Mouse (Mus musculus): ENCODE data around the gene Gm47995. TPM values are rescaled to one million over a fixed set of nuclear protein-coding genes. Genes with fewer than 3 reads are reported as not detected.
"Not testable (repeated sequence)": the region's sequence is repeated elsewhere in the genome, so short reads cannot be mapped to it uniquely, and the experiment has no call there.

The Gm47995 gene
- total RNA-seq, 2 experiments from 2014 or later, result not detected

- intact Hi-C loops (cut with DNase I); DNase-seq (ENCODE audit: low spot score): not testable (repeated sequence)
Measured at GRCm38 (mm10) chr1:151182266-151182665, 16.0 kb upstream of the Gm47995 start, which contains the start of gene Gm47985. Gm47985 (plus strand) TSS chr1:151182537.

GRCm38 (mm10) chr1:151186186-151186585 is 12.1 kb upstream of the Gm47995 start:
- DNase-seq (ENCODE audit: low spot score); intact Hi-C loops (cut with DNase I): not testable (repeated sequence)

GRCm38 (mm10) chr1:151186879-151187424 is 11.3 kb upstream of the Gm47995 start:
- intact Hi-C loops (cut with DNase I), result not testable (repeated sequence)

GRCm38 (mm10) chr1:151188469-151188868 is 9.8 kb upstream of the Gm47995 start:
- DNase-seq (ENCODE audit: low spot score), result no peak
- intact Hi-C loops (cut with DNase I), result no loop called here

More at GRCm38 (mm10) chr1:151186879-151187424, 11.3 kb upstream of the Gm47995 start:
- not testable (repeated sequence) for DNase-seq (ENCODE audit: low spot score)

- intact Hi-C loops (cut with DNase I); DNase-seq (ENCODE audit: low spot score): not testable (repeated sequence)
Measured at GRCm38 (mm10) chr1:151192075-151192474, 6.2 kb upstream of the Gm47995 start, which contains the start of gene Gm8947. Gm8947 (plus strand) TSS chr1:151192376.

GRCm38 (mm10) chr1:151192739-151193138 is 5.5 kb upstream of the Gm47995 start:
- DNase-seq (ENCODE audit: low spot score); intact Hi-C loops (cut with DNase I): not testable (repeated sequence)

- intact Hi-C loops (cut with DNase I); DNase-seq (ENCODE audit: low spot score): not testable (repeated sequence)
Measured at GRCm38 (mm10) chr1:151195986-151196385, 2.3 kb upstream of the Gm47995 start.

GRCm38 (mm10) chr1:151196690-151197089 is 1.6 kb upstream of the Gm47995 start:
- DNase-seq (ENCODE audit: low spot score); intact Hi-C loops (cut with DNase I): not testable (repeated sequence)

GRCm38 (mm10) chr1:151200620-151201019 is 2.4 kb downstream of the Gm47995 start:
- DNase-seq (ENCODE audit: low spot score); intact Hi-C loops (cut with DNase I): not testable (repeated sequence)

- DNase-seq (ENCODE audit: low spot score); intact Hi-C loops (cut with DNase I): not testable (repeated sequence)
Measured at GRCm38 (mm10) chr1:151202771-151203170, 4.5 kb downstream of the Gm47995 start.

- intact Hi-C loops (cut with DNase I); DNase-seq (ENCODE audit: low spot score): not testable (repeated sequence)
Measured at GRCm38 (mm10) chr1:151203818-151204217, 5.6 kb downstream of the Gm47995 start, which contains the start of gene 3110040M04Rik. 3110040M04Rik (plus strand) TSS chr1:151204121.

GRCm38 (mm10) chr1:151208493-151208892 is 10.2 kb downstream of the Gm47995 start:
- DNase-seq (ENCODE audit: low spot score); intact Hi-C loops (cut with DNase I): not testable (repeated sequence)

GRCm38 (mm10) chr1:151208944-151209343 is 10.7 kb downstream of the Gm47995 start:
- DNase-seq (ENCODE audit: low spot score); intact Hi-C loops (cut with DNase I): not testable (repeated sequence)

GRCm38 (mm10) chr1:151209824-151210355 is 11.6 kb downstream of the Gm47995 start, which contains the start of gene Gm47996:
Gm47996 (plus strand) TSS chr1:151210131.
- intact Hi-C loops (cut with DNase I); DNase-seq (ENCODE audit: low spot score): not testable (repeated sequence)

GRCm38 (mm10) chr1:151211666-151212065 is 13.4 kb downstream of the Gm47995 start:
- DNase-seq (ENCODE audit: low spot score); intact Hi-C loops (cut with DNase I): not testable (repeated sequence)

- intact Hi-C loops (cut with DNase I), result no loop called here
- DNase-seq (ENCODE audit: low spot score), result no peak
Measured at GRCm38 (mm10) chr1:151214862-151215261, 16.6 kb downstream of the Gm47995 start.

- intact Hi-C loops (cut with DNase I), result no loop called here
- no peak for DNase-seq (ENCODE audit: low spot score)
Measured at GRCm38 (mm10) chr1:151215985-151216384, 17.7 kb downstream of the Gm47995 start.

GRCm38 (mm10) chr1:151216417-151216816 is 18.2 kb downstream of the Gm47995 start:
- intact Hi-C loops (cut with DNase I), result no loop called here

GRCm38 (mm10) chr1:151219045-151219444 is 20.8 kb downstream of the Gm47995 start:
- no peak for DNase-seq (ENCODE audit: low spot score)
- intact Hi-C loops (cut with DNase I), result no loop called here

More at GRCm38 (mm10) chr1:151216417-151216816, 18.2 kb downstream of the Gm47995 start:
- no peak for DNase-seq (ENCODE audit: low spot score)

GRCm38 (mm10) chr1:151220098-151220497 is 21.9 kb downstream of the Gm47995 start:
- DNase-seq (ENCODE audit: low spot score), result no peak
- intact Hi-C loops (cut with DNase I), result no loop called here
